Mouse (Mus musculus) gastrocnemius, postnatal 14 days (tissue): ENCODE results near the gene Zfand5. TPM values are rescaled to one million over a fixed set of nuclear protein-coding genes. Genes with fewer than 3 reads are reported as not detected.
A peak's percentile ranks its signal among the peaks of the same experiment; 100 is the strongest.

Experiments used
- DNase-seq: peaks from one replicate; pipeline ENCODE4 v3.0.0; 2021; ENCODE audit warnings: mixed read lengths
- intact Hi-C: fragments of 180-260 bp; cut with DNase I; formaldehyde crosslinking; loops from one replicate; pipeline ENCODE4 v1.15.1; 2025; ENCODE audit warnings: low total_unique reads
- total RNA-seq, 2 experiments: library from RNA; stranded (reverse); gene quantifications; 2 replicates each; pipeline ENCODE4 v1.2.3; 2021

Gene Zfand5
- total RNA-seq, 2 experiments from 2014 or later, result 166 to 200 TPM

- no peak for DNase-seq
- intact Hi-C loops, result no loop called here
Observed at GRCm38 (mm10) chr19:21315701-21316100, 43.6 kb downstream of the Zfand5 start.

GRCm38 (mm10) chr19:21319618-21320017 lies 47.5 kb downstream of the Zfand5 start:
- intact Hi-C loops, result no loop called here
- DNase-seq, result no peak

GRCm38 (mm10) chr19:21325333-21325732 lies 53.3 kb downstream of the Zfand5 start:
- DNase-seq, result no peak
- intact Hi-C loops, result no loop called here

GRCm38 (mm10) chr19:21328951-21329350 lies 56.9 kb downstream of the Zfand5 start:
- intact Hi-C loops, result no loop called here
- no peak for DNase-seq

- intact Hi-C loops, result no loop called here
- DNase-seq, result peak; percentile 78
Observed at GRCm38 (mm10) chr19:21329770-21330169, 57.7 kb downstream of the Zfand5 start.

GRCm38 (mm10) chr19:21330305-21331115 lies 58.4 kb downstream of the Zfand5 start:
- intact Hi-C loops, result no loop called here
- DNase-seq, result no peak

GRCm38 (mm10) chr19:21331621-21332155 lies 59.6 kb downstream of the Zfand5 start:
- intact Hi-C loops, result no loop called here
- DNase-seq, result no peak

Other genes starting within 250 kb of the Zfand5 start
- 1 to 10 TPM; 3.6 to 4.5 TPM for gene Gda, start 201.2 kb downstream of the Zfand5 start, total RNA-seq